Mouse (Mus musculus): ENCODE results near the gene Prkcz.

Gene Prkcz

GRCm38 (mm10) chr4:155220213-155221100, 140.7 kb downstream of the Prkcz start:
- DNase-seq (ENCODE audit: low spot score), result peak; percentile 36

- DNase-seq (ENCODE audit: low spot score), result no peak
These were observed 141.6 kb downstream of the Prkcz start for GRCm38 (mm10) chr4:155219271-155220212.

GRCm38 (mm10) chr4:155218104-155218732, 142.9 kb downstream of the Prkcz start:
- no peak for DNase-seq (ENCODE audit: low spot score)

- DNase-seq (ENCODE audit: low spot score), result peak; percentile 32
These were observed 143.7 kb downstream of the Prkcz start for GRCm38 (mm10) chr4:155217241-155218103.

GRCm38 (mm10) chr4:155215773-155216630, 145.2 kb downstream of the Prkcz start:
- peak; percentile 37 for DNase-seq (ENCODE audit: low spot score)

GRCm38 (mm10) chr4:155215203-155215602, 146.0 kb downstream of the Prkcz start:
- DNase-seq (ENCODE audit: low spot score), result peak; percentile 73

- peak; percentile 43 for DNase-seq (ENCODE audit: low spot score)
These were observed 146.4 kb downstream of the Prkcz start for GRCm38 (mm10) chr4:155214793-155215192.

GRCm38 (mm10) chr4:155214188-155214587, 147.0 kb downstream of the Prkcz start:
- DNase-seq (ENCODE audit: low spot score), result no peak

GRCm38 (mm10) chr4:155213752-155214054, 147.5 kb downstream of the Prkcz start:
- DNase-seq (ENCODE audit: low spot score), result no peak

- no peak for DNase-seq (ENCODE audit: low spot score)
These were observed 148.0 kb downstream of the Prkcz start for GRCm38 (mm10) chr4:155213052-155213751.
